Mouse (Mus musculus) olfactory bulb, adult 2 months (tissue): ENCODE data around the gene E130114P18Rik.

Experiments used
- CTCF ChIP-seq: fragments of 200-500 bp; IDR thresholded peaks from 2 replicates; pipeline ENCODE4 v1.5.1; 2012; ENCODE audit warnings: low read depth, mild to moderate bottlenecking, low read length, moderate library complexity; ENCODE audit not compliant: insufficient read depth
- POLR2A ChIP-seq: fragments of 200-500 bp; IDR thresholded peaks from 2 replicates; pipeline ENCODE4 v1.6.1; 2012; ENCODE audit warnings: mild to moderate bottlenecking, low read depth, low read length, moderate library complexity; ENCODE audit not compliant: insufficient read depth

GRCm38 (mm10) chr4:97609329-97609728 lies 168.5 kb downstream of the E130114P18Rik start:
- TF ChIP-seq CTCF (no peak), POLR2A (no peak)
